Mouse (Mus musculus): Measurements from ENCODE around the gene Naglu.

Naglu gene

DNA sequence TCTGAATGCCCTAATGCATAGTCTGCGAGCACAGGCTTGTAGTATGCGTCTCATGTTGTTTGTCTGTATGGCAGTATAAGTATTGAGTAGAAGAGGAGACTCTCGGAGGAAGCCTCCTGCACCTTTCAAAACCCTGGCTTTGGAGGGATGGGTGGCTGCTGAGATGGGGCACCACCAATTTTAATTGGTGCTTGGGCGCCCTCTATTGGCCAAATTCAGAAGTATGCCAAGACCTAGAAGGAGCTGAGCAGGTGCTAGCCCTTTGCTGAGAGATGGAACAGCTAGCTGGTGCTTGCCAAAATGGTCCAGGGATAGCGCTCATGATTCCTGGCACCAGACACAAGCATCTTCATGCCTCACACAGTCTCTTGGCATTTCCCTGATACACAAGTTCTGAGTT lies 12.0 kb upstream of the Naglu start:
- peak; percentile 78 for DNase-seq (ENCODE audit: low spot score)

DNA sequence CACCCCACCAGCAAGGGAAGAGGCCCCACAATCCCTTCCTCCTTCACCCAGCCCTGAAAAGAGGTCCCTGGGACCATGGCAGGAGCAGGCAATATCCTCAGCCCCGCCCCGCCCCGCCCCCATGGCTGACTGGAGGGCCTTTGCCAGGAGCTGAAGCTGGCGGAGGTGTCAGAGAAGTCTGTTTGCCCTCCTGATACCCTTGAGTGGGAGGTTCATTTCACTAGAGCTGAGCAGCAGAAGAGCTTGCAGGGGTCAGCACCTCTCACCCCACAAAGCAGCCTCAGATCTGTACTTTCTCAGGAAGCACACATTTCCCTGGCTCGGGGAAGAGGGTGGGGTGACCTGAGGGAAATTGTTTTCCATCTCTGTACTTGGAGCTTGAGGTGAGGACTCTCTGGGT lies 11.1 kb upstream of the Naglu start:
- DNase-seq (ENCODE audit: low spot score): no peak

- no peak for DNase-seq (ENCODE audit: low spot score)
Observed at GRCm38 (mm10) chr11:101059473-101059872, 10.3 kb upstream of the Naglu start.

- no peak for DNase-seq (ENCODE audit: low spot score)
Observed at GRCm38 (mm10) chr11:101060126-101060525, 9.7 kb upstream of the Naglu start.

DNA sequence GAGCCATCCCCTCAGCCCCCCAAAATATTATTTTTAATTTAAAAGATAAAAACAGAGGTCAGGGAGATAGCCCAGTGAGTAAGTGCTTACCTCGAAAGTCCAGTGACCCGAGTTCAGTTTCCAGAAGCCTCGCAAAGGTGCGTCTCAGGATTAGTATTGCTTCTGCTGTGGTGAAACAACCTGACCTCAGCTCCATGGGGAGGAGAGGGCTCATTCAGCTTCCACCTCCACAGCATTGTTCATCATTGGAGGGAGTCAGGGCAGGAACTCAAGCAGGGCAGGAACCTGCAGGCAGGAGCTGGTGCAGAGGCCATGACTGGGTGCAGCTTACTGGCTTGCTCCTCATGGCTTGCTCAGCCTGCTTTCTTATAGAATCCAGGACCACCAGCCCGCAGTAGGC lies 8.8 kb upstream of the Naglu start:
- DNase-seq (ENCODE audit: low spot score): no peak

- DNase-seq (ENCODE audit: low spot score): no peak
Observed at GRCm38 (mm10) chr11:101062165-101062884, 7.5 kb upstream of the Naglu start.

DNA sequence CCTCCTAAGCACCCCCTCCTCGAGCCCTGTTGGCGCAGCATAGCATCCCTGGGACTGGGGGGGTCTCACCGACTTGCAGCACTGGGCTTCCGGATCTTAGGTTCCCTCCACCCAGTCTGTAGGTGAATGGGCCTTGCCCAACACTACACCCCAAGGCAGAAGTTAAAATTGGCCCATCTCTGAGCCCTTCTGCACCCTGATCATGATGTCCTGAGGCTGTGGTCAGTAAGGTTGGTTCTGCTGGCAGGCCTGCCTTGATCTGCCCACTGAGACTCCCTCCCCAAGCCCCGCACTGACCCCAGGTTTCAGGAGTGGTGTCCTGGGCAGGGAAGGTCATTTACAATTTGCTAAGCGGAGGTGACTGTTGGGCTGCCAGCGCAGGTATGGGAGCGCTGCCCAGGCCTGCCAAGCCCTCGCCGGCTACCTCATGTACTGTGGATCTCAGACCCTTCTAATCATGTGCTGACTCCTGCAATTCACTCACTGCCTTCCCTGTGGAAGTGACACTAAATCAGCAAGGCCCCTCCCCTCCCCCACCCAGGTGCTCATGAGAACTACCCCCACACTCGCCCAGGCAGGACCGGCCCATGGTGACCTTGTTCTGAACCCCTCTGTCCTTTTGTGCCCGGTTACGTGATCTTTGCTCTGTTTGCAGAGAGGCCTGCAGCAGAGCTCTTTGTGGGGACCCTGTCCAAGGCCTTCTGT lies 6.7 kb upstream of the Naglu start:
- no peak for DNase-seq (ENCODE audit: low spot score)

DNA sequence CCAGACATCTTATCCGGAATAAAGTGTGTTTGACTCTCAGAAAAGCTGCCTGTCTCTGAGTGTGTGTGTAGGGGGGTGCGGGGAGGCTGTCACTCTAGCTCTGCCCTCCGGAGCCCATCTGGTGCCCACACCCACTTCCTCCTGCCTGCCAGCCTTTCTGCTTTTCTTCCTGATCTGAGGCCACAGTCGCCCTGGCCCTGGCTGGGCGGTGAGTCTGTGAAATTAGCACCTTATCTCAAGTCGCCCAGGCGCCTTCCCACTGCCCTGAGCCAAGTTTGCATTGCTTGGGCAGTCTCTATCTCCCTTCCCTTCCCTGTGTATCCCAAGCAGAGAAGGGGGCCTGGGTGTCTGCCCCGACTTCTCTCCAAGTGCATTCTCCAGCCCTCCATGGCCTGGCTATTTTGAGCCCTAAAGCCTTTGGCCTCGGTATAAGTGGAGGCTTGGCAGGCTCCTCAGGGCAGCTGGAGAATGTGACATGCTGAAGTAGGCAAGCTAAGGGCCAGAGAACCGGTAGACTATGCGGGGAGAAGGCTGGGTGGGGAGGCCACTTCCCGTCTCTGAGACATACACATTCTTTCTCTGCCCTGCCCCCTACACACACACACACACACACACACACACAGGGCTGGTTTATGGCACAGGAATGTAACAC lies 6.0 kb upstream of the Naglu start:
- peak; percentile 89 for DNase-seq (ENCODE audit: low spot score)

- no peak for DNase-seq (ENCODE audit: low spot score)
Observed at GRCm38 (mm10) chr11:101064462-101064861, 5.3 kb upstream of the Naglu start.

GRCm38 (mm10) chr11:101065002-101065401 lies 4.8 kb upstream of the Naglu start:
- no peak for DNase-seq (ENCODE audit: low spot score)

DNA sequence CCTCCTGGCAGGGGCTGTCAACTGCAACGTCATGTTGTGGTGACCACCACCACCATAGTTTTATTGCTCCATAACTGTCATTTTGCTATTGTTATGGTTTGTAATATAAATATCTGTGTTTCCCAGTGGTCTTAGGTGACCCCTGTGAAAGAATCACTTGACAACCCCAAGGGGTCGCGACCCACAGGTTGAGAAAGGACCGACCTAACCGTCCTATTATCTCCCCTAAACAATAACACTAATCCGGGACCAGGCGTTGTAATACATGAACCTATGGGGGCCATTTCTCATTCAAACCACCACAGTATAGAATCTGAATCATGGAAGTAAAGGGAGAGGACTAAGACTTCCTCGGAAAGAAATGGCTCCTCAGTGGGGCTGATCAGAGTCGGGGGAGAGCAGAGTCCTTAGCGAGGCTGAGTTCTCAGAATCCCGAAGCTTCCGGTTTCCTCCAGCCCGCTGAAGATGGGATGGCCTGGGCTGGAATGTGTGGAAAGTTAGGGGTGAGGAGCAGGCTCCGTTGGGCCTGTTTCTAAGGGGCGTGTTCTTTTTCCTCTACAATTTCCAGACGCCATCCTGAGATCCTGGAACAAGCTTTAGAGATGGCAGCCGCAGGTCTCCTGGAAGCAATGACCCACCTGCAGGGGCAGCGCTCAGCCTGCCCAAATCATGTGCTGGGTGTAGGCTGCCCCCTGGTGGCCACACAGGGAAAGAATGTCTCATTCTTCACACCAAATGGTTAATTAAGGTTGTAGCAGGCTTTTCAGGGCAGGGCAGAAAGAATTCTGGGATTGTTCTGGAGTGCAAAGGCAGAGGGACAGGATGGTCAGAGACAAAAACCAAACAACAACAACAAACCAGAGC lies 3.0 kb upstream of the Naglu start:
- peak; percentile 72 for DNase-seq (ENCODE audit: low spot score)

DNA sequence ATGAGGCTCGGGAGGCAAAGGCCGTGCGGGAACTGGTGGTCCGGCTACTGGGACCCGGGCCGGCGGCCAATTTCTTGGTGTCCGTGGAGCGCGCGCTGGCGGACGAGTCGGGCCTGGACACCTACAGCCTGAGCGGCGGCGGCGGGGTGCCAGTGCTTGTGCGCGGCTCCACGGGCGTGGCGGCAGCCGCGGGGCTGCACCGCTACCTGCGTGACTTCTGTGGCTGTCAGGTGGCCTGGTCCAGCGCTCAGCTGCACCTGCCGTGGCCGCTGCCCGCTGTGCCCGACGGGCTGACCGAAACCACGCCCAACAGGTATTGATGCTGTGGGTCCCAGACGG lies 346 bp downstream of the Naglu start:
- DNase-seq (ENCODE audit: low spot score): no peak

GRCm38 (mm10) chr11:101070987-101071386 lies 1.2 kb downstream of the Naglu start:
- DNase-seq (ENCODE audit: low spot score): no peak

DNA sequence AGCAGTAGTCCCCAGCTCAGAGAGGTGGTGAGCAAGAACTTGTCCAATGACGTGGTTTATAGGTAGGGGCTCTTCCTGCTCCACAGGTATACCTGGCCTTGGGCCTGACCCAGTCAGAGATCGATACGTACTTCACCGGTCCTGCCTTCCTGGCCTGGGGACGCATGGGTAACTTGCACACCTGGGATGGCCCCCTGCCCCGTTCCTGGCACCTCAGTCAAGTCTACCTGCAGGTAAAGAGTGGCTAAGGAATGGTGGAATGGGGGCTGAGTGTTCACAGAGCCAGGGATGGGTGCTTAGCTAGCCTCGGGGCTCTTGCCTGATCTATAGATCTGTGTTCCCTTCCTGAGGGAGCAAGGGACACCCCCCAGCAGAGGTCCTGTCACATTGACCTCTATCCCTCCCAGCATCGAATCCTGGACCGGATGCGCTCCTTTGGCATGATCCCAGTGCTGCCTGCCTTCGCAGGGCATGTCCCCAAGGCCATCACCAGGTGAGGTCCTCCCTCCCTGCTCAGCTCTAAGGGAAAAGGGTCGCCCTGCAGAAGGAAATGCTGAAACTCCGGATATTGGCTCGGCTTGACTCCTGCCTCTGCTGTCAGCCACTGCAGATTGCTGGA lies 2.1 kb downstream of the Naglu start:
- DNase-seq (ENCODE audit: low spot score): no peak

GRCm38 (mm10) chr11:101078121-101078520 lies 8.3 kb downstream of the Naglu start, which contains the start of gene Hsd17b1:
Hsd17b1 (plus strand) TSS chr11:101078411.
- DNase-seq (ENCODE audit: low spot score): no peak

- no peak for DNase-seq (ENCODE audit: low spot score)
Observed at GRCm38 (mm10) chr11:101079746-101080145, 9.9 kb downstream of the Naglu start.

DNA sequence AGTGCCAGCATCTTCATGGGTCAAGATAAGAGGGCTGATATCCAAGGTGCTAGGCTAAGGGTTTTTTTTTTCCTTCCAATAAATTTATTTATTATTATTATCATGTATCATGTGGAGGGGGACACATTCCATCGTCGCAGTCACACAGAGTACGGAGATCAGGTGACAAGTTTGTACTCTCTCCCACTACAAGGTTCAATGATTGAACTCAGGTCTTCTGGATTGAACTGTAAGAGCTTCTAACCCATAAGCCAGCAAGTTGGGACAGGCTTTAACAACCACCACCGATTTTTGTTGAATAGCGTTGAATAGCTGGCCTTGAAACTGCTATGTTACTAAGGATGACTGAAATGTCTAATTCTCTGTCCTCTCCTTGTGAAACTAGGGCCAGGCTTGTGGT lies 10.6 kb downstream of the Naglu start:
- DNase-seq (ENCODE audit: low spot score): no peak

GRCm38 (mm10) chr11:101081659-101082058 lies 11.8 kb downstream of the Naglu start:
- DNase-seq (ENCODE audit: low spot score): no peak

DNA sequence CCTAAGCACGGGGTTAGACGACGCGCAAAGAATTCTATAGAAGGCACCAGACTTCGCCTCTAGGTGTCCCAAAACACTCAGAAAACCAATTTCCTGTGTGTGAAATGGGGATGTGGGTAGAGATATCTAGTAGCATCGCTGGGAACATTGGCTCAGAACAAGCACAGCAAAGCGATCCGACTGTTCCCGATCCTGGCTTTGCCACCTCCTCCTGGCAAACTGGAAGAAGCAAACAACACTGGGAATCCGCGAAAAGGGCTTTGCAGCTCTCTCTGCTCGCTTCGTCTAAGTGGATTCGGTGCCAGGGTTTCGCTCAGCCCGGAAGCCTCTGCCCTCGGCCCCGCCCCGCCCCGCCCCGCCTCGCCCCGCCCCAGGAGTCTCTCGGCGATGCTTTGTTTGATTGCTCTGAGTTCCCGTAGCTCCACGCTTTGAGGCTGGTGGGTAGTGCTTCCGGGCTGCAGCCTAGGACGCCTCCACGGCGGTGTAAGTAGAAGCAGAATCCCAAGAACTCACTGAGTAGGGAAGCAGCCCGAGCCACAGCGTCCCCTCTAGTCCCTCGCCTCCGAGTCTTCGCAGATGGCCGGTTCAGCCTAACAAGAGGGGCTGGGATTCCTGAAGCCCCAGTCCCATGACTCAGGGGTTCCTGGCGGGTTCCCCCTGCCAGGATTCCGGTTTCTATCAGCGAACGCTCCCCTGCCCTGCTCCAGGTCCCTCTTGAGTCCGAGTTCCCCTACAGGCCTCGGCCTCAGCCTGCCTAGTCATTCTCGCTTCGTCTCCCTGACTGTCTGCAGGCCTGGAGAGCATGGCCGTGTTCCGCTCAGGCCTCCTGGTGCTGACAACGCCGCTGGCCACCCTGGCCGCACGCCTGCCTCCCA lies 12.6 kb downstream of the Naglu start, which contains the start of gene Coasy:
TSS of gene Coasy (plus strand) at position 358 of the 875 bp plus-strand sequence.
- peak; percentile 86 for DNase-seq (ENCODE audit: low spot score)

DNA sequence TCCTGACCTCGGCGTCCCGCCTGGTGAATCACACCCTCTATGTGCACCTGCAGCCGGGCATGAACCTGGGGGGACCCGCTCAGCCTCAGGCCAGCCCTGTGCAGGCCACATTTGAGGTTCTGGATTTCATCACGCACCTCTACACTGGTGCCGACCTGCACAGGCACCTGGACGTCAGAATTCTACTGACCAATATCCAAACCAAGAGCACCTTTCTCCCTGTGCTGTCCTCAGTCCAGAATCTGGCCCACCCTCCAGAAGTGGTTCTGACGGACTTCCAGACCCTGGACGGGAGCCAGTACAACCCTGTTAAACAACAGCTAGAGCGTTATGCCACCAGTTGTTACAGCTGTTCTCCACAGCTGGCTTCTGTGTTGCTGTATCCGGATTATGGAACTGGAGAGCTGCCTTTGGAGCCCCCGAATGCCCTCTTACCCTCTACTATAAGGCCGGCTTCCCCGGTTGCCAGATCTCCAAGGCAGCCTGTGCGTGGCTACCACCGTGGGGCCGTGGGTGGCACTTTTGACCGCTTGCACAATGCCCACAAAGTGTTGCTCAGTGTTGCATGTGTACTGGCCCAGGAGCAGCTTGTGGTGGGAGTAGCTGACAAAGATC lies 13.4 kb downstream of the Naglu start:
- no peak for DNase-seq (ENCODE audit: low spot score)
